Mouse (Mus musculus) CD4-positive, CD25-positive, alpha-beta regulatory T cell, adult 2 months (primary cell): ENCODE data around the gene Tmem209.

ENCODE experiments used
- DNase-seq: peaks from one replicate; pipeline ENCODE4 v3.0.0-alpha.2; 2012; ENCODE audit warnings: low read depth, low spot score

The Tmem209 gene

DNA sequence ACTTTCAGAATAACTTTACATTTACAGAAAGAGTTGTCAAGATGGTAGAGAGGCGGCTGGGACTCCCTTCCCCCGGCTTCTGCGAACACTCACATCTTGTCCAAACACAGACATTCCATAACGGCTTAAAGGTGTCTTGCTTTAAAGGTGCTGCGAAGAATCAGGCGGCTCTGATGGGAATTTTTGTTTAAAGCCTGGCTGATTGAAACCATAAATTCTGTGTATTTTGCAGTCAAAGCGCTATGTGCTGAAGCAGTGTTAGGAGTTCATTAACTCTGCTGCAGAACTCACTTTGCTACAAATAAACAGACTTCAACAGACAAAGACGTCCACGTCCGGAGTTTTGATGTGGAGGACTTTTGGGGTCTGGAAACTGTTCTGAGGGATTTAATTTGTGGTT is 28.7 kb upstream of the Tmem209 start:
- DNase-seq: no peak

DNA sequence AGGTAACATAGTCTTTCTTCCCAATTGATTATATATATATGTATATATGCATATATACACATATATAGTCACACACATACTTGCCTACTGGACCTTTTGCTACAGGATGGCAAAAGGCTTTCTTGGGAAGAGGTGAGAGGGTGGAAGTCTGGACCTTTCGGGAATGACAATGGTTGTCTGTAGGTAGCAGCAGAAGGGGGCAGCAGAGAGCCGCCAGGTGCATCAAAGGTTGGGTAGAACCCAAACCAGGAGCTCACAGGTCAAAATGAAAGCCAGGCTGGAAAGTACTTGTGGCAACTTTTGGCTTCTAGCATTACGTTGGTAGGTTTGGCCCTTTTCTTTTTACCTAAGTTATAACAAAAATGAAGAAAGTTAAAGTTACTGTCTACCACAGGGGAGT is 25.8 kb upstream of the Tmem209 start:
- DNase-seq: peak; percentile 62

DNA sequence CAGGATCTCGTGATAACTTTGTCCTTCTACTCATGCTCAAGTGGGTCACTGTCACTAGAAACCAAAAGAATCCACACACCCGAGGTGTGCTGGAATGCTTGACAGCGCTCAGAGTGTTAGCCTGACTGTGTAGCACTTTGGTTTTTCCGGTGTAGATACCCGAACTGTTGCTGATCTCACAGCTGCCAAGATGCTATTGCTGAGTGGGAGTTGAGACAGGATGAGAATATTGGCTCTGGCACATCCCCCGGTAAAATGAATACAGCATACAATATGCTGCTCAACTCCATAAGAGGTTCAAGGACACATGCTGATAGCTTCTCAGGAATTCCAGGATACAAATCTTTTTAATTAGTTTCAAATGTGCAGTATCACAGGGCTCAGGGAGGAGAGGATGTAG is 19.2 kb upstream of the Tmem209 start:
- no peak for DNase-seq

GRCm38 (mm10) chr6:30526586-30527515 is 17.3 kb upstream of the Tmem209 start:
- DNase-seq: no peak

GRCm38 (mm10) chr6:30525456-30526332 is 16.1 kb upstream of the Tmem209 start:
- DNase-seq: no peak

DNA sequence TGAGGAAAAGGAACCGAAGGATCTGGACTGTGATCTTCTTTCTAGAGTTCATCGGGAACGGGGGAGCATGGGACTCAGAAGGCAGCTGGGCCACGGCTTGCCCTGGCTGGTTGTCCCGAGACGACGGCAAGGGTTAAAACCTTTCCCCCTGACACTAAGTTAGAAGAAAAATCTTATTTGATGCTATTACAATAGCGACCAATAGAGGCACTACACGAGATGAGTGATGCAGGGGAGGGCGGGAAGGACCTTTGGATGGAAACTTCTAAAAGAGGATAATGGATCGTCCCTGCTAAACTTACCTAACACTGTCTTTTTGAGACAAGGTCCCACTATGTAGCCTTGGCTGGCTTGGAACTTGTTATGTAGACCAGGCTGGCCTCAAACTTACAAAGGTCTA is 10.8 kb upstream of the Tmem209 start:
- no peak for DNase-seq

DNA sequence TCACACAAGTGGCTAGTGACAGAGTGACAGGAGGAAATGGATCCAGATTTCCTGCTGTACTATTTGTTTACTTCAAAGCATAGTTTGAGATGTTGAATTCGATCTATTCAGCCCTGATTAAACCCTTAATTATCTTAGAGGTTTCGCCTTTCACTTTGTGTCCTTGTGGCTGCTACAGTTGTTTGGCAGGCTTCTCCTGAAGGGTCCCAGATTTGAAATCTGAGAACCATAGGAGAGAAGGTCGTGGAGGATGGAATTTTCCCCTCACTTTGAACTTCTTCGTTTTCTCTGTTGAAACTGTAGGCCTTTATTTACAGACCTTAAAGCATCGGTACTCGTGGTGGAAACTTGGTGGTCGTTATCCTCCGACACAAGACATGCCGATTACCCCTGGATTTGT is 4.7 kb upstream of the Tmem209 start:
- DNase-seq: no peak

DNA sequence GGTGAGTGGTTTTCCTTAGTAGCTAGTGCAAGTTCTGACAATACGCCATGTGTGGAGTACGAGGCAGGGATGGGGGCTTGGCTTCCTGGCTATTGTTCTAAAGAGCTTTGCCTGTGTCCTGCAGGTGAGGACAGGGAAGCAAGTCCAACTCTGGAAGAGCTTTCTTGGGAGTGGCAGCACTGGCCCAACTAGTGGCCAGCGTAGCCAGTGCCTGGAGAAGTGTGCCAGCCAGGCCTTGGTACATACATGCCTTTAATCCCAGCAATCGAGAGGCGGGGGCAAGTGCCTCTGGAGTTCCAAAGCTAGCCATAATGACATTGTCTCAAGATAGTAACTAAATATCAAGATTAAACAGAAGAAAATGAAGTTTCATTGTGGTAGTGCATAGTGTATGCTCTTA is 708 bp upstream of the Tmem209 start:
- DNase-seq: no peak

- no peak for DNase-seq
Measured at GRCm38 (mm10) chr6:30508824-30509223, 759 bp downstream of the Tmem209 start.

- peak; percentile 41 for DNase-seq
Measured at GRCm38 (mm10) chr6:30499049-30499448, 10.5 kb downstream of the Tmem209 start.

GRCm38 (mm10) chr6:30486504-30486903 is 23.1 kb downstream of the Tmem209 start:
- no peak for DNase-seq

- no peak for DNase-seq
Measured at GRCm38 (mm10) chr6:30482908-30483307, 26.7 kb downstream of the Tmem209 start.

DNA sequence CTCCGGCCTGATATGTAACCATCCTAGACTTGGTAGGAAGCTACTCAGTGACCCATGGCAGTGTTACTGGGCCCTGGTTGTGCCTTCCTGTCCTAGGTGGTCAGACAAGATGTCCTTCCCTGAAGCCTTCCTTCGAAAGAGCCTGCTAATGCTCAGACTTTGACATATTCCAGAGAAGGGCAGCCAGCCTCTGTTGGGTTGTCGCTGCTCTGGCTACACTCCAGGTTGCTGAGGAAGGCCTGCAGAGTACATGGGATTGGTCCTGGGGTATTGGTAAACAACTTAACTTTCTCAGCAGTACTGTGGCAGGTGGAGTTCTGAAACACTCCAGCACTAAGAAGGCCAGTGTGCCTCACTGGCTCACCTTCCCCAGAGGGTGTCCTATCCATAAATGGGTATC is 30.2 kb downstream of the Tmem209 start:
- no peak for DNase-seq

GRCm38 (mm10) chr6:30477784-30478183 is 31.8 kb downstream of the Tmem209 start:
- DNase-seq: no peak

DNA sequence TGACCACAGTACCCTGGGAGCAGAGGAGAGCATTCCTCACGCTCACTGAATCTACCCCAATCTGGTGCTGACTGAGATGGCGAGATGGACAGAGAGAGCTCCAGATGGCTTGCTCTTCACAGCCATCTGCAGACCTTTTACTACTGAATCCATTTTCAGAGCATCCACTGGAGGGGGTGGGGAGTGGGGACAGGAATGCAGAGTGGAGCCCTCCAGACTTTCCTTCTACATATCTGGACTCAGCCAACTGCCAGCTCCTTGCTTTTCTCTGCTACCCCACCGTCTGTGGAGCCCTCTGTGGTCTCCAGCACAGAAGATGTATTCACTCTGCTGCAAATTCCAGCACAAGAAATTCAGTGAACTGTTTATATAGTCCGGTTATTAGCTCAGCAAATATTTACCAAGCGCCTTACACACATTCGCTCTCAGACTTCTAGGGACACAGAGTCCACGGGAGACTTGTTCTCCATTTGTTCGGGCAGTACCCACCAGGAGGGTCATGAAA is 32.3 kb downstream of the Tmem209 start:
- DNase-seq: no peak

DNA sequence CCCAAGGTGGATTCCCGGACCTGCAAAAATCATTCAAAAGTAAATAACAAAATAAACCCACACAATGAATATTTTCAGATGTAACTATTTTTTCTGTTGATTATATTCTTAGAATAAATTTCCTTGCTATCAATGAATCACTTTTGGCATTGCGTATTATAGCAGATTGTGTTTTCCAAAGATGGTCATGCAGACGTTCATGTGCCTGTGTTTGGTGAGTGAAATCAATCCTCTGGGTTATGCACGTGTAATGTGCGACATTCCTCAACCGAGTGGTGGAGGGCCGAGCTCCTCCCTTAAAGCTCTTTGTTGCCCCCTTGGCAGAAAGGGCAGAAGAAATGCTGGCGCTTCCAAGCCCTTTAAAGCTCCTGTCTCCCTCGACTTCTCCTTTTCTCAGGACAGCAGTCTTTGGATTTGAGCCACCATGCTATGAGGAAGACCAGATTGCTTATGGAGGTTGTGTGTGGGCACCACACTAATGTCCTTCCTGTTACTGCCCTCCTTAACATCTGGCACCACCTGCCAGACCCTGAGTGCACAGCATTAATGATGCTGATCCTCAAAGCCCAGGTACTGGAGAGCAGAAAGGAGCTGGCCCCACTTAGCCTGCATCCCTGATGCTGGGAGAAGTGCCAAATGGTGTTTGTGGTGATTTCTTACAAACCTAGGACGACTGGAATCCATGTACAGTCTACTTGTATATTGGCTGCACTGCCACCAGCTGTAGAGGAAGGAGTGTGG is 33.4 kb downstream of the Tmem209 start:
- DNase-seq: no peak

DNA sequence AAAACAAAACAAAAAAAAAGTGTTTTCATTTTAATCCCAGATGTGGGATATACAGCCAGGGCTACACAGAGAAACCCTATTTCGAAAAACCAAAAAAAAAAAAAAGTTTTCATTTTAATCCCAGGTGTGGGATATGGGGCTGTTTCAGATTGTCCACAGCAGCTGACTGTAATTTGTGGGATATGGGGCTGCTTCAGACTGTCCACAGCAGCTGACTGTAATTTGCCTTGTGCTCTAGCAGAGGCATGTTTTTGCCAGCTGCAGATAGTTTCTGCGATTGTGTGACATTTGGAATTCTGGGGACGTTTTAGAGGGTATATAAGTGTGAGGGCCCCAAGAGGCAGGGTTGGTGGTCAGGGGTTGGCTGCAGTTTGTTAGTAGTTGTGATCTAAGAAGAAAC is 37.9 kb downstream of the Tmem209 start:
- DNase-seq: no peak

GRCm38 (mm10) chr6:30469370-30469769 is 40.2 kb downstream of the Tmem209 start:
- no peak for DNase-seq

DNA sequence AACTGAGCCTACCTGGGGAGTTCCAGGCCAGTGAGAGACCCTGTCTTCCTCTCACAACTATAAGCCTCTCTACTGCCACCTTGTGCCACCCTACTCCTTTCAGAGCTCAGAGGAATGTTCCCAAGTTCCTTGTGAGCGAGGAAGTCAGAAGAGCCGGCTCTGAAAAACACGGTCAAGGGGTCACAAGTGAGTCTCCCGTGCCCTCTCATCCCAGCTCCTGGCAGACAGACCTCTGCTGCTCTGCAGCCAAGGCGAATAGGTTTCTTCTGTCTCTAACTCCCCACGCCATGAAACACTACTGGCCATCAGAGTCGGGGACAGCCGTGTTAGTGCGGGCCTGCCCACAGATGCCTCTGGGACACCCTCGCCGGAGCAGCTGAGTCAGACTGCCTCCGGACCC is 40.9 kb downstream of the Tmem209 start:
- DNase-seq: peak; percentile 18

DNA sequence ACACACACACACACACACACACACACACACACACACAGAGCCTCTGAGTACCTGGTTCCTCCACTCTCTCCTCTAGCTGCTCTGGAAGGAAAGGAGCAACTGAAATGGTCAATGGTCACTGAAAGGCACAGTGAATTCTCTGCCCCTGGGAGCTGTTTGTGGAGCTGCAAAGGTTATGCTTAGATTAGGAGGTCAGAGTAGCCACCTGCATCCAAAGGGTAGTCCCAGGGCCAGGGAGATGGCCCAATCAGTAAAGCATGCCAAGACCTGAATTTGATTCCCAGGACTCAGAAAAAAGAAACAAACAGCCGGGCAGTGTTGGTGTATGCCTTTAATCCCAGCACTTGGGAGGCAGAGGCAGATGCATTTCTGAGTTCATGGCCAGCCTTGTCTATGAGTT is 41.5 kb downstream of the Tmem209 start:
- no peak for DNase-seq

DNA sequence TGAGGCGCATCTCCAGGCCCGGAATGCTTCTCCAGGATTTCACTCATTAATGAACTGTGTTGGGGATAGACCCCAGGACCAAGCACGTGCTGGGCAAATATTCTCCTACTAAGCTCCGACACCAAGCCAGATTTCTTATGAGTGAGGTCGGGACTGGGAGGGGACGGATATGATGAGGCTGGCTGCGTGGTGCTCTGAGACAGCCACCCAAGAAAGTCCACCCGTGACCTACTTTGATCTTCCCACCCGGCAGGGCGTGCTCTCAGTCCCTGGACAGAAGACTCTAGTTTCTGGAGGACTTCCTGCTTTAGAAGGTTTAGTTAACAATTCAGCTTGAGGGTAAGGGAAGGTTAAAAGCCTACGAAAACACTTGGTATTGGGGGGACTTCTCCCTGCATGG is 44.0 kb downstream of the Tmem209 start:
- no peak for DNase-seq

GRCm38 (mm10) chr6:30462822-30463221 is 46.8 kb downstream of the Tmem209 start:
- DNase-seq: no peak
